Mouse (Mus musculus): ENCODE measurements at regions not wholly inside any gene's neighbourhood (a gene's known extent, or its start where the extent isn't known, plus 50 kb on each side); places are given as distances from the start of the nearest gene placed in this dataset.

DNA sequence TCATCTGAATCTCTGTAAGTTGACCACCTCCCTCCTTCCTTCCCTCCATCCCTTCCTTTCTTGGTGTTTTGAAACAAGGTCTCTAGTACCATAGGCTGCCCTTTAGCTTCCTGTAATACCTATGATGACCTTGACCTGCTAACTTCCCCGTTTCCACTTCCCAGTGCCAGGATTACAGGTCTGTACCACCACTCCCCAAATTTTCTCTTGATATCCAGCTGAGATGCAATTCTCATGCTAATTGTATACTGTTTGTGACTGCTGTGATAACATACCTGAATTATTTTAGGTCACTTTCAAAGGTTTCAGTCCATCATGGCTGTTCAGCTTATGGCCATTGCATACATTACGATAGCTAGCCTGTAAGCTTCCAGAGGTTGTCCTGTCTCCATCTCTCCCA, 104.4 kb upstream of the Marcks start:
- Histone ChIP-seq H3K27ac (ENCODE audit: insufficient read depth, low read depth, low read length) (no peak overlapping the region), H3K27me3 (replicated peaks; ENCODE audit: control insufficient read depth, insufficient read depth, low read length) (no peaks in the 10 kb centered on the region), H3K4me3 (ENCODE audit: insufficient read depth, low read depth, low read length) (no peak overlapping the region), H3K36me3 (ENCODE audit: control insufficient read depth, insufficient read depth, low read length) (no peaks in the 10 kb centered on the region), H3K4me1 (ENCODE audit: control insufficient read depth, insufficient read depth, low read length) (no peaks in the 10 kb centered on the region)
- no peak for DNase-seq
- no peak for TF ChIP-seq CTCF (conservative IDR thresholded peaks at IDR 0.05; ENCODE audit: insufficient read depth, insufficient read length, low read depth, low read length)
- TF ChIP-seq POLR2A (IDR thresholded peaks at IDR 0.05; ENCODE audit: low read depth, low read length) = no peak
- WGBS = 76% methylated on average over 2 of the region's 2 CpGs

DNA sequence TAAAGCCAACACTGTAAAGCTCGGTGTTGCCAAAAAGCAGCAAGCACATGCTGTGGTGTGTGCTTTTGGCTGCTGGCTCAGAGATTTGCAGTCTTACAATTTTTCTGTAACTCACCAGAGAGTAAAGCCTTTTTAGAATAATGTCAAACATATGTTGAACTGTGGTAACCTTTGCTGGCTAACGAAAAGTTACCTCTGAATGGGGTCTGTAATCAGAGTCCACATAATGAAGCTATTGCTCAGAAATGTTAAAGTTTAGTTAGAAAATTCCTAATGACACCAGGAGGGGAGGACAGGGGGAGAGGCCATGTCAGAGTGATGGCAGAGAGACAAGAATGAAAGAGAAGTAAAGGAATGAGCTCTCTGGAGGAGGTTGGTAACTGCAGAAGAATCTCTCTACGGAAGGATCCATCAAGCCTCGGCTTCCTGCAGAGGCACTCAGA, 103.1 kb upstream of the Marcks start:
- H3K4me3 ChIP-seq (ENCODE audit: insufficient read depth, low read depth, low read length) = no peak overlapping the region
- no peaks in the 10 kb centered on the region for H3K27me3 ChIP-seq (replicated peaks; ENCODE audit: control insufficient read depth, insufficient read depth, low read length)
- no peak overlapping the region for H3K27ac ChIP-seq (ENCODE audit: insufficient read depth, low read depth, low read length)
- WGBS = 66% methylated on average over 4 of the region's 4 CpGs
- H3K4me1 ChIP-seq (ENCODE audit: control insufficient read depth, insufficient read depth, low read length) = no peaks in the 10 kb centered on the region; the same call in 1 of the 2 replicates
- H3K36me3 ChIP-seq (ENCODE audit: control insufficient read depth, insufficient read depth, low read length) = no peaks in the 10 kb centered on the region
- DNase-seq = no peak
- TF ChIP-seq POLR2A (IDR thresholded peaks at IDR 0.05; ENCODE audit: low read depth, low read length) = no peak
- no peak for TF ChIP-seq CTCF (conservative IDR thresholded peaks at IDR 0.05; ENCODE audit: insufficient read depth, insufficient read length, low read depth, low read length)

DNA sequence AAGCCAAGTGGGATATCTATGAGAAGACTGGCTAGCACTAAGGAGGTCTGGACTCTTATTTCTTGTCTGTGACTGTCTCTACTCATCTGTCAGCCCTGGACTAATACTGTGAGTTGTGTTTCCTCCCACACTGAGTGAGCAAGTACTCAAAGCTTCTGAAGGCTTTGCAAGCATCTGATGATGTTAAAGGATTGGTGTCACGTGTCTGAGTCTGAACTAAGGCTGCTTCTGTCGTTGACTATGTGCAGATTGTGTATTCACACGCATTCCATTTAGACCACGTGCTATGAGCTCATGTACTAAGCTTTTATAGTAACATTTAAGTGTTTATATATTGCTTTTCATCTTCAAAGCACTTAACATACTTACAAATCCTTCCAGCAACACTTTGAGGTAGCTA, 101.9 kb upstream of the Marcks start:
- no peak overlapping the region for H3K27ac ChIP-seq (ENCODE audit: insufficient read depth, low read depth, low read length)
- no peak for DNase-seq
- no peak overlapping the region for H3K4me3 ChIP-seq (ENCODE audit: insufficient read depth, low read depth, low read length)
- H3K27me3 ChIP-seq (replicated peaks; ENCODE audit: control insufficient read depth, insufficient read depth, low read length) = no peaks in the 10 kb centered on the region
- no peaks in the 10 kb centered on the region for H3K36me3 ChIP-seq (ENCODE audit: control insufficient read depth, insufficient read depth, low read length)
- no peak for TF ChIP-seq POLR2A (IDR thresholded peaks at IDR 0.05; ENCODE audit: low read depth, low read length)
- no peak for TF ChIP-seq CTCF (conservative IDR thresholded peaks at IDR 0.05; ENCODE audit: insufficient read depth, insufficient read length, low read depth, low read length)
- no peaks in the 10 kb centered on the region; the same call in 1 of the 2 replicates for H3K4me1 ChIP-seq (ENCODE audit: control insufficient read depth, insufficient read depth, low read length)
- 51% methylated on average over 4 of the region's 4 CpGs for WGBS

DNA sequence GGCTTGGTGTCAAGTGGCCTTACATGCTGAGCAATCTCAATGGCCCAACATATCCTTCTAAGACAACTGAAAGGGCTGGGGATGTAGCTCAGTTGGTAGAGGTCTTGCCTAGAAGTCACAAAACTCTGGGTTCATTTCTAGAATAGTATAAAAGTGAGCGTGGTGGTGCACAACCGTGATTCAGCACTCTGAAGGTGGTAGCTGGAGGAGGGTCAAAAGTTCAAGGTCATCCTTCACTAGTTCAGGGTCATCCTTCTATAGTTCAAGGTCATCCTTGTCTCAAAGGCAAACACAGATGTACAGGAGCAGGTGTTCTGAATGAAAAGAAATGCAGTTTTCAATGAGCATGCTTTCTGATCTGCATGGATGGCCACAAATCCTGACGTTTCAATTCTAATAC, 101.5 kb upstream of the Marcks start:
- H3K27ac ChIP-seq (ENCODE audit: insufficient read depth, low read depth, low read length) = no peak overlapping the region
- no peaks in the 10 kb centered on the region for H3K36me3 ChIP-seq (ENCODE audit: control insufficient read depth, insufficient read depth, low read length)
- TF ChIP-seq POLR2A (IDR thresholded peaks at IDR 0.05; ENCODE audit: low read depth, low read length) = no peak
- no peak for TF ChIP-seq CTCF (conservative IDR thresholded peaks at IDR 0.05; ENCODE audit: insufficient read depth, insufficient read length, low read depth, low read length)
- H3K4me3 ChIP-seq (ENCODE audit: insufficient read depth, low read depth, low read length) = no peak overlapping the region
- 59% methylated on average over 3 of the region's 3 CpGs for WGBS
- no peaks in the 10 kb centered on the region for H3K27me3 ChIP-seq (replicated peaks; ENCODE audit: control insufficient read depth, insufficient read depth, low read length)
- peaks cover under 1% of the 10 kb centered on the region; the same call in 1 of the 2 replicates for H3K4me1 ChIP-seq (ENCODE audit: control insufficient read depth, insufficient read depth, low read length)
- DNase-seq = no peak

DNA sequence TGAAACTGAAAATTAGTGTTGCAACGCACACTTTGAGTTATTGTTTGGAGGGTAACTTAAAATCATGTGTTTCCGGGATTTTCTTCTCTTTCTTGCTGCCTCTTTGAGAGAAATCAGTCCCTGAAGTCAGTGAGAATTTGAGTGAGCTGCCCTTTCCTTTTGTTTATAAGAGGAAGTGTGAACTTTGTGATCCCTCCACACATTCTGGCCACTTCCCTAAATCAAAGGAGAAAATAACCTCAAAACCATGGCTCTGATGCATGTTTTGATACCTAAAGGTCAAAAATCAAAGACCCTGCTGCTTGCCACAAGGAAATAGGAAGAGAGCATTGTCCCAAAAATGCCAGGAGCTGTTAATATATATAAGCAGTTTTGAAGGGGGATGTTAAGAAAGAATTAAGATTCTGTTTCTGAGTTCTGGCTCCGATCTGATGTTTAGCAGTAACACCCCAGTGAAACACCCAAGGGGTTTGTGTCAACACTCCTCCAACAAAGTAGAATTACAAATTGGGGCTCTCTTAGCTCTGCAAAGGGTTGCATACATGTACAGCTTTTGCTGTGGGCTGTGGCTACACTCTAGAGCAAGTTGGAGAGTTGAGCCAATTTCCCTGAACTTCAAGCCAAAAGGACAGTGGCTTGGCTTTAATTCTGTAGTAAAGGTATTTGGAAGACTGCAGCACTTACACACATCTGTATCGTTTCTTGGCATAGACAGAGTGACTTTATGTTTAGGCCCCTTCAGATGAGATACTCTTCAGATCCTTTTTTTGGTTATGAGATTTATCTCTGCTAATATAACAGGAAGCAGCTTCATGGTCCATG, 97.5 kb upstream of the Marcks start:
- peaks cover 3% of the 10 kb centered on the region; the same call in 1 of the 2 replicates for H3K4me1 ChIP-seq (ENCODE audit: control insufficient read depth, insufficient read depth, low read length)
- H3K27ac ChIP-seq (ENCODE audit: insufficient read depth, low read depth, low read length) = peak overlapping the region; percentile 43
- H3K27me3 ChIP-seq (replicated peaks; ENCODE audit: control insufficient read depth, insufficient read depth, low read length) = no peaks in the 10 kb centered on the region
- 56% methylated on average over 4 of the region's 4 CpGs for whole genome bisulfite sequencing
- H3K4me3 ChIP-seq (ENCODE audit: insufficient read depth, low read depth, low read length) = no peak overlapping the region
- no peaks in the 10 kb centered on the region for H3K36me3 ChIP-seq (ENCODE audit: control insufficient read depth, insufficient read depth, low read length)
- TF ChIP-seq POLR2A (IDR thresholded peaks at IDR 0.05; ENCODE audit: low read depth, low read length) (no peak), CTCF (conservative IDR thresholded peaks at IDR 0.05; ENCODE audit: insufficient read depth, insufficient read length, low read depth, low read length) (no peak)
- peak; percentile 48 for DNase-seq

DNA sequence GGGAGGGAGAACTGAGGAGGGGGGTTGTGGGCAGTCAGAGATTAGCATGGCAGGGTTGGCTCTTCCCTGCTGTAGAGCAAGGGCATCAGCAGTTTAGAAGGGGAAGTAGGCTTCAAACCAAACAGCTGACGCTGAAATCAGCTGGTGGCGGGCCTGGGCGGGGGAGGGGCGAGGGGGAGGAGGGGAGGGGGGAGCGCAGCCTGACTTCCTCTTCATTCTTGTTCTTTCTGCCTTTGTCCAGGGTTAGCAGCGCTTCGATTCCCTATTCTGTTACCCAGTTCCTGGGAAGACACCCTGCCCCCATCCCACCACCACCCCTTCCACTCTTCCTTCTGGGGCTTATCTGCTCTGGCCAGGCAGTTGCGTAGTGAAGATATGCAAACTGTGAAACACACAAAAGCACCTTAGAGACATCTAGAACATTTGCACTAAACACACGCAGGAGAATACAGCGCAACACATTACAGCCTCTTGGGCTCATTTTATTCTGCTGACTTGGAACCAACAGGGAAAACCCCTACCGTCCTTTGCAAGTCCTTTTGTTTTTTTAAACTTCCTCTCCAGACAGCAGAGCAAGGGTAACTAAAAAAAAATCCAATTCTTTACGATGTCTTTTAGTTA, 93.3 kb upstream of the Marcks start:
- Histone ChIP-seq H3K27ac (ENCODE audit: insufficient read depth, low read depth, low read length) (peak overlapping the region; percentile 86), H3K27me3 (replicated peaks; ENCODE audit: control insufficient read depth, insufficient read depth, low read length) (no peaks in the 10 kb centered on the region), H3K4me1 (ENCODE audit: control insufficient read depth, insufficient read depth, low read length) (peaks cover 3% of the 10 kb centered on the region; the same call in 1 of the 2 replicates), H3K4me3 (ENCODE audit: insufficient read depth, low read depth, low read length) (peak overlapping the region; percentile 15; the same call in 1 of the 2 replicates), H3K36me3 (ENCODE audit: control insufficient read depth, insufficient read depth, low read length) (no peaks in the 10 kb centered on the region)
- no peak for TF ChIP-seq POLR2A (IDR thresholded peaks at IDR 0.05; ENCODE audit: low read depth, low read length)
- TF ChIP-seq CTCF (conservative IDR thresholded peaks at IDR 0.05; ENCODE audit: insufficient read depth, insufficient read length, low read depth, low read length) = no peak
- peak; percentile 45 for DNase-seq
- 25% methylated on average over 10 of the region's 12 CpGs for WGBS

DNA sequence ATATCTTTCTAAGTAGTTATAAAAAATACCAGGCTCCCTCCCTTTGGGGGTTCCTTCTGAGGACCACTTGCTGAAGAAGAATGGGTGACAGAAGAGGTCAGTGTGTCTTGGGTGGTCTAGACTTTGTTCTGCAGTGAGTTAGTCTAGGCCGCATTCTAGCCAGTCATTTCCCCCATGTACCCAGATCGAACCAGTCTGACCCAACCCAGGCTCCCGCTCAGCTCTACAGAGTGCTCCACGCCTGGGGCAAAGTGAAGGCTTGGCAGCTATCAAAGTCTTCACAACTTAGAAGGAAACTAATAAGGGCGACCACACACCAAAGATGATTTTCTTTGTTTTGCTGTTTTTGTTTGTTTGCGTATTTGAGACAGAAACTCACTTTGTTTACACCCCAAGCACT, 92.4 kb upstream of the Marcks start:
- Histone ChIP-seq H3K4me3 (ENCODE audit: insufficient read depth, low read depth, low read length) (no peak overlapping the region), H3K27me3 (replicated peaks; ENCODE audit: control insufficient read depth, insufficient read depth, low read length) (no peaks in the 10 kb centered on the region), H3K27ac (ENCODE audit: insufficient read depth, low read depth, low read length) (no peak overlapping the region), H3K4me1 (ENCODE audit: control insufficient read depth, insufficient read depth, low read length) (peaks cover 3% of the 10 kb centered on the region; the same call in 1 of the 2 replicates), H3K36me3 (ENCODE audit: control insufficient read depth, insufficient read depth, low read length) (no peaks in the 10 kb centered on the region)
- 79% methylated on average over 6 of the region's 6 CpGs for whole genome bisulfite sequencing
- no peak for DNase-seq
- TF ChIP-seq CTCF (conservative IDR thresholded peaks at IDR 0.05; ENCODE audit: insufficient read depth, insufficient read length, low read depth, low read length) (no peak), POLR2A (IDR thresholded peaks at IDR 0.05; ENCODE audit: low read depth, low read length) (no peak)

Data from kidney, adult 2 months (tissue).